Mouse (Mus musculus) liver, postnatal 0 days (tissue): ENCODE data around the gene Cenpq.

Source experiments
- CTCF ChIP-seq: sonication (generic); IDR thresholded peaks from 2 replicates; pipeline ENCODE4 v1.5.1; 2016; ENCODE audit warnings: antibody characterized with exemption, low read depth
- EP300 ChIP-seq: IDR thresholded peaks from 2 replicates; pipeline ENCODE4 v1.6.1; 2016; ENCODE audit warnings: antibody characterized with exemption, low read depth, mild to moderate bottlenecking

- no peak for TF ChIP-seq CTCF
- TF ChIP-seq EP300 = no peak
Observed at GRCm38 (mm10) chr17:40933985-40934384, 862 bp downstream of the Cenpq start.
